Mouse (Mus musculus) bone marrow macrophage, adult 2 months (primary cell): ENCODE data around the gene Atrn.

ENCODE experiments used
- CTCF ChIP-seq: IDR thresholded peaks from 2 replicates; pipeline ENCODE4 v1.5.1; 2012; ENCODE audit warnings: low read depth, mild to moderate bottlenecking, low read length, moderate library complexity
- POLR2A ChIP-seq: IDR thresholded peaks from 2 replicates; pipeline ENCODE4 v1.6.1; 2012; ENCODE audit warnings: mild to moderate bottlenecking, low read depth, low read length, borderline replicate concordance

- TF ChIP-seq POLR2A (no peak), CTCF (no peak)
Observed at GRCm38 (mm10) chr2:131059377-131059776, 153.1 kb downstream of the Atrn start.
